Mouse (Mus musculus): Measurements from ENCODE around the gene Il17re.
A peak's percentile ranks its signal among the peaks of the same experiment; 100 is the strongest.

The Il17re gene

GRCm38 (mm10) chr6:113483729-113484128 is 25.4 kb downstream of the Il17re start:
- DNase-seq (ENCODE audit: low read depth, low spot score), result no peak

DNA sequence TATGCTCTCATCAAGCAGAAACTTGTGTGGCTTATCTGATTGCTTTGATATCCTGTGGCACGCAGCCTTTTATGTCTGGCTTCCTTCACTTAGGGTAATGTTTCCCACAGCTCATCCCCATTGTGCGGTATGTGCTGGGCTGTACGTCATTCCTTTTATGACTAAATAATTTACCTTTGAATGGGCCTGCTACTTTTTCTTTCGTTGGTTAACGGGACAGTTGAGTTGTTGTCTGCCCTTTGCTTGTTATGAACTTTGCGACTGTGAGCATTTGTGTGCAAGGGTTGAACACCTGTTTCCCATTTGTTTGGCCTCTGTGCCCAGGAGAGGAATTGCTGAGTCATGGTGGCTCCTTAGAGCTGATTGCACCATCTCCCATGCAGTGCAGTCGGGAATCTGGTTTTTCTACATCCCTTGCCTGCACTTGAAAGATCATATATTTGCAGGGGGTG is 28.9 kb downstream of the Il17re start:
- peak; percentile 95 for DNase-seq (ENCODE audit: low read depth, low spot score)

DNA sequence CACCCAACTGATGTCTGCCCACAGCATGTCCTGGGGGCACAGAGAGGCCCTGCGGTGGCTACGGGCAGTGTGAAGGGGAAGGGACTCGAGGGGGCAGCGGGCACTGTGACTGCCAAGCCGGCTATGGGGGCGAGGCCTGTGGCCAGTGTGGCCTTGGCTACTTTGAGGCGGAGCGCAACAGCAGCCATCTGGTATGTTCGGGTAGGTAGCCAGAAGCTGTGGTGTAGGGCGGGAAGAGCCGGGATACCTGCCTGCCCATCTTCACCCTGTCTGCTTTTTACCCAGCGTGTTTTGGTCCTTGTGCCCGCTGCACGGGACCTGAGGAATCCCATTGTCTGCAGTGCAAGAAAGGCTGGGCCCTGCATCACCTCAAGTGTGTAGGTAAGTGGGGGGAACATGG is 31.1 kb downstream of the Il17re start:
- DNase-seq (ENCODE audit: low read depth, low spot score), result no peak

GRCm38 (mm10) chr6:113492101-113492864 is 34.0 kb downstream of the Il17re start:
- DNase-seq (ENCODE audit: low read depth, low spot score), result no peak

GRCm38 (mm10) chr6:113494258-113494788 is 36.0 kb downstream of the Il17re start:
- DNase-seq (ENCODE audit: low read depth, low spot score), result no peak

GRCm38 (mm10) chr6:113495071-113495675 is 36.9 kb downstream of the Il17re start:
- no peak for DNase-seq (ENCODE audit: low read depth, low spot score)

DNA sequence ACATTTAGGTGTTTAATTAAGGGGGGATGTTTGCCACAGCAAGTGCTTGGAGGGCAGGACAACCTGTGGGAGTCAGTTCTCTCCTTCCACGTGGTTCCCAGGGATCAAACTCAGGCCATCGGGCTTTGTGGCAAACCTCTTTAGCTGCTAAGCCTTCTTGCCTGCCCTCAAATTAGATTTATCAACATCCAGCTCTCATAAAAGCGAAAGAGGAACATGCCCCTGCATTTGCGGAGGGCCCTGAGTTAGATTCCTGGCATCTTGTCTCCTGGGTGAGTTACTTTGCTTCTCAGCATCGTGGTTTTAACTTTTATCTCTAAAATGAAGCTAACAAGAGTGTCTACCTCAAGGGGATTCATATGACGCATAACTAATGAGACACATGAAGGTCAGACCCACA is 41.1 kb downstream of the Il17re start:
- DNase-seq (ENCODE audit: low read depth, low spot score), result no peak

DNA sequence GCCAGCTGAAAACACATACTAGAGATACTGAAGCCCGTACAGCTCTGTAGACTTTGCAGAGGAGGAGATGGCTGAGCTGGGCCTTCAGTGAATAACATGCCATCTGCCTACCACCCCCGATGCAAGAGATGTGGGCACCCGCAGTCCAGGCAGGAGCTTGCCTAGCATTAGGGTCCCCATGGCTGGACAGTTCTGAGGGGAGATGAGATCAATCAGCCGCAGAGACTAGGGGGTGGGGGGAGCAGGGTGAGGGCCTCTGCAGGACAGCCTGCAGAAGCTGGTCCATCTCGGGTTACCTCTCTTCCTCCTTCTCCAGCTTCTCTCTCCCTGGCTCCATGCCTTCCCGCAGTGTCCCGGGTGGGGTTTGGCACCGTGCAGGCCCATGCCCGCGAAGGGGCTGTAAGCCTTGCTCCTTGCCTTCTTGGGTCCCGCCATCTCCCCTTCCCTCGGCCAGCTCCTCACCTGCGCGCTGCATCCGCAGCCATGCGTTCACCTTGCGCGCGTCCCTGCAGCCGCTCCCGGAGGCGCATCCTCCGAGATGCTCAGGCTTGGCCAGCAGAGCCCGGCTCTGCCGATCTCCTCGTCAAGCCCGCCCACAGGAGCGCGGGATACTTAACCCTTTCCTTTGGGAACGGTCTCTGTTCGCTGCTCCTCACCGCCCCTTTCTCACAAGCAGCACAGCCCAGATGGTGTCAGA is 43.3 kb downstream of the Il17re start, which contains the start of gene Prrt3:
Gene Prrt3 (minus strand): TSS at position 544 of the 697 bp plus-strand sequence.
- no peak for DNase-seq (ENCODE audit: low read depth, low spot score)

DNA sequence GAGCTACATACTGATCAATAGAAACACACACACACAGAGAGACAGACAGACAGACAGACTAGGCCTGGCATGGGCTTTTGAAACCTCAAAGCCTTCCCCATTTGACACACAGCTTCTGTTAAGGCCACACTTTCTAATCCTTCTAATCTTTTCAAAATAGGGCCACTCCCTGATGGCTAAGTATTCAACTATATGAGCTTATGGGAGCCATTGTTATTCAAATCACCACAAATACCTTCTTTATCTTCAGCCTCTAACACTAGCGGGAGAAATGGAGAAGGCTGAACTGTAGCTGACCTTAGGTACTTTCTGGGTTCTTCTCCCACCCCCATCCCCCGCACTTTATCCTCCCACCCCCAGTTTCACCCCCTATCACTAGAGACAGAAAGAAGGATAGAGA is 44.5 kb downstream of the Il17re start:
- no peak for DNase-seq (ENCODE audit: low read depth, low spot score)

GRCm38 (mm10) chr6:113505689-113506088 is 47.4 kb downstream of the Il17re start:
- no peak for DNase-seq (ENCODE audit: low read depth, low spot score)

- DNase-seq (ENCODE audit: low read depth, low spot score), result peak; percentile 57
Measured at GRCm38 (mm10) chr6:113507130-113507529, 48.8 kb downstream of the Il17re start.

DNA sequence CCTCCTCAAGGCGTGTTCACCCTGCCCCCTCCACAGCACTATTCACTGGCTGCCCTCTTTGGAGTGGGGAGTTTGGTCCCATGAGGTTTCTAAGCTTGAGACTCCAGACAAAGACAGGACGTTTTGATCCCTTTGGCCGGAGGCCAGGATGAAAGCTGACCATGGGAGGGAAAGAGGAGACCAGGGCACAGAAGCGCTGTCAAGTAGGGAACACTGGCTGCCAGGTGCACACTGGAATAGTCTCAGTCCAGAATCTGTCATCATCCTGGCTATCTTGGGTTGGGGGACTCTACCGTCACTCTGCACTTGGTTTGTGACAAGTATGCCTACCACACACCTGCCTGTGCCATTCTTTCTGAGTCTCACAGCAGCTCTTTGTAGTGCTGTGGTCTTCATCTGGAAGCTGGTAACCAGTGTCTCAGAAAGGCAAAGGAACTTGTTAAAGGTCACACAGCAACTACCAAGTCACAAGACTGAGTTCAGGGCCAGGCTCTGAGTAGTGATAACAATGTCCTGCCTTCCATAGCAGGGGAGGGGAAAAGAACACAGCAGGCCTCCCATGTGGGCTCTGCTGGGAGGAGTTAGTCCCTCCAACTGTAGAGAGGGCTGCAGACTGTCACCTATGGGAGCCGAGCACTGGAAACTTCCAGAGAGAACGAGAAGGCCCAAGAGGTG is 50.1 kb downstream of the Il17re start:
- peak; percentile 25 for DNase-seq (ENCODE audit: low read depth, low spot score)

GRCm38 (mm10) chr6:113508947-113509280 is 50.6 kb downstream of the Il17re start:
- DNase-seq (ENCODE audit: low read depth, low spot score), result peak; percentile 38

- no peak for DNase-seq (ENCODE audit: low read depth, low spot score)
Measured at GRCm38 (mm10) chr6:113513944-113514343, 55.7 kb downstream of the Il17re start.

DNA sequence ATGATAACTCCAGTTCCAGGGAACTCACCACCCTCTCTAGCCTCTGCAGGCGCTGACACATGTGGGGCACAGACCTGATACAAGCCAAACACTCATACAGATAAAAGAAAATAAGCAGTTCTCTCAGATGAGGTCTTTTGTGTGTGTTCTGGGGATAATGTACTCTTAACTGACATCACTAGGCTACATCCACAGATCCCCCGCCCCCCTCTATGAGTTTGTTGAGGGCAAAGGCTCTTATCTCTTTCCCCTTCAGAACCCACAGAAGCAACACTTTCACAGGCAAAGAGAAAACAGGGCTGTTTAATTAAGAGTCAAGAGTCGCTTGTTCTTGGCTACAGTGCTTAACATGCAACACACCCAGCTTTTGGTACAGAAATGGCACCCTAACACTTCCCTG is 56.3 kb downstream of the Il17re start:
- no peak for DNase-seq (ENCODE audit: low read depth, low spot score)

- DNase-seq (ENCODE audit: low read depth, low spot score), result no peak
Measured at GRCm38 (mm10) chr6:113517434-113518080, 59.3 kb downstream of the Il17re start.

Measured in 3T3-L1 (cell line).